Mouse (Mus musculus) MEL (cell line): ENCODE measurements around the gene Mrtfb. TPM values are rescaled to one million over a fixed set of nuclear protein-coding genes. Genes with fewer than 3 reads are reported as not detected.

Experiments used
- DNase-seq: peaks from one replicate; pipeline ENCODE4 v3.0.0; 2011; ENCODE audit warnings: low read depth, low spot score
- H3K27ac ChIP-seq: 2 replicates; pipeline ENCODE4 v1.5.1; 2012; ENCODE audit warnings: low read depth, mild to moderate bottlenecking, control low read depth, low read length, moderate library complexity; ENCODE audit not compliant: control insufficient read depth
- H3K27me3 ChIP-seq, 2 experiments: fragments of 150-350 bp in 1 of 2; sonication (generic) in 1 of 2; 2 replicates each; pipeline ENCODE4 v1.6.1; 2012; ENCODE audit warnings: low read length in 2 of 2, mild to moderate bottlenecking in 2 of 2, improper control_type of control experiment in 1 of 2, moderate library complexity in 1 of 2; ENCODE audit not compliant: insufficient read depth in 2 of 2, control insufficient read depth in 1 of 2
- H3K36me3 ChIP-seq, 2 experiments: 2 replicates each; pipeline ENCODE4 v1.6.1; 2012 to 2014; ENCODE audit warnings: low read length in 2 of 2, improper control_type of control experiment in 1 of 2, inconsistent platforms in 1 of 2, mild to moderate bottlenecking in 1 of 2; ENCODE audit not compliant: insufficient read depth in 2 of 2, control insufficient read depth in 1 of 2
- H3K4me1 ChIP-seq, 2 experiments: fragments of 150-350 bp in 1 of 2; sonication (generic) in 1 of 2; 2 replicates each; pipeline ENCODE4 v1.6.1; 2012; ENCODE audit warnings: low read length in 2 of 2, improper control_type of control experiment in 1 of 2, mild to moderate bottlenecking in 1 of 2; ENCODE audit not compliant: insufficient read depth in 2 of 2, control insufficient read depth in 1 of 2
- H3K4me3 ChIP-seq, 2 experiments: fragments of 150-350 bp in 1 of 2; sonication (generic) in 1 of 2; 2 replicates each; pipeline ENCODE4 v1.5.1; 2012; ENCODE audit warnings: low read depth in 2 of 2, low read length in 2 of 2, mild to moderate bottlenecking in 2 of 2, moderate library complexity in 2 of 2, control low read depth in 1 of 2, improper control_type of control experiment in 1 of 2; ENCODE audit not compliant: control insufficient read depth in 1 of 2, insufficient read depth in 1 of 2
- H3K79me2 ChIP-seq: 2 replicates; pipeline ENCODE4 v1.6.1; 2012; ENCODE audit warnings: mild to moderate bottlenecking, low read length, moderate library complexity; ENCODE audit not compliant: control insufficient read depth, poor library complexity, insufficient read depth
- H3K9ac ChIP-seq: 2 replicates; pipeline ENCODE4 v1.6.1; 2012; ENCODE audit warnings: low read depth, mild to moderate bottlenecking, control low read depth, low read length, moderate library complexity; ENCODE audit not compliant: control insufficient read depth, poor library complexity, severe bottlenecking
- H3K9me3 ChIP-seq: fragments of 150-350 bp; sonication (generic); replicated peaks from 2 replicates; pipeline ENCODE4 v1.6.1; 2012; ENCODE audit warnings: mild to moderate bottlenecking, low read length, improper control_type of control experiment, moderate library complexity; ENCODE audit not compliant: insufficient read depth
- CHD1 ChIP-seq: IDR thresholded peaks from 2 replicates; pipeline ENCODE4 v1.6.1; 2012; ENCODE audit warnings: low read depth, mild to moderate bottlenecking, inconsistent platforms, low read length, improper control_type of control experiment
- CHD2 ChIP-seq: IDR thresholded peaks from 2 replicates; pipeline ENCODE4 v1.6.1; 2011; ENCODE audit warnings: low read length, improper control_type of control experiment
- CTCF ChIP-seq, 3 experiments: IDR thresholded peaks in 2 of 3; conservative IDR thresholded peaks in 1 of 3; 2 replicates each; pipeline ENCODE4 v1.5.1; 2011 to 2012; ENCODE audit warnings: low read length in 3 of 3, low read depth in 2 of 3, mild to moderate bottlenecking in 2 of 3, improper control_type of control experiment in 1 of 3, inconsistent platforms in 1 of 3, mixed read lengths in 1 of 3, moderate library complexity in 1 of 3; ENCODE audit not compliant: control insufficient read depth in 1 of 3, insufficient read depth in 1 of 3, poor library complexity in 1 of 3, severe bottlenecking in 1 of 3
- E2F4 ChIP-seq: IDR thresholded peaks from 2 replicates; pipeline ENCODE4 v1.6.1; 2011; ENCODE audit warnings: low read depth, low read length, improper control_type of control experiment, borderline replicate concordance
- ELF1 ChIP-seq: IDR thresholded peaks from 2 replicates; pipeline ENCODE4 v1.6.1; 2014; ENCODE audit warnings: low read depth, mild to moderate bottlenecking, inconsistent platforms, low read length, improper control_type of control experiment, moderate library complexity
- ETS1 ChIP-seq: IDR thresholded peaks from 2 replicates; pipeline ENCODE4 v1.6.1; 2012; ENCODE audit warnings: low read depth, mild to moderate bottlenecking, inconsistent platforms, low read length, improper control_type of control experiment, moderate library complexity
- GABPA ChIP-seq: IDR thresholded peaks from 2 replicates; pipeline ENCODE4 v1.6.1; 2012; ENCODE audit warnings: low read depth, mild to moderate bottlenecking, inconsistent platforms, low read length, improper control_type of control experiment, moderate library complexity
- HCFC1 ChIP-seq: IDR thresholded peaks from 2 replicates; pipeline ENCODE4 v1.6.1; 2012; ENCODE audit warnings: low read depth, mild to moderate bottlenecking, inconsistent platforms, low read length, improper control_type of control experiment, moderate library complexity
- KAT2A ChIP-seq: conservative IDR thresholded peaks from 2 replicates; pipeline ENCODE4 v1.6.1; 2012; ENCODE audit warnings: low read depth, low read length, improper control_type of control experiment, inconsistent platforms
- MAFK ChIP-seq: IDR thresholded peaks from 2 replicates; pipeline ENCODE4 v1.6.1; 2011; ENCODE audit warnings: low read depth, mild to moderate bottlenecking, low read length, improper control_type of control experiment, borderline replicate concordance
- MAX ChIP-seq: IDR thresholded peaks from 2 replicates; pipeline ENCODE4 v1.6.1; 2011; ENCODE audit warnings: low read length, improper control_type of control experiment
- MEF2A ChIP-seq: IDR thresholded peaks from 2 replicates; pipeline ENCODE4 v1.6.1; 2014; ENCODE audit warnings: low read depth, mild to moderate bottlenecking, inconsistent platforms, low read length, improper control_type of control experiment; ENCODE audit not compliant: poor library complexity, insufficient replicate concordance, severe bottlenecking; ENCODE audit errors: extremely low read depth
- MYB ChIP-seq: IDR thresholded peaks from 2 replicates; pipeline ENCODE4 v1.6.1; 2011; ENCODE audit warnings: mild to moderate bottlenecking, low read depth, low read length, improper control_type of control experiment
- MYC ChIP-seq: IDR thresholded peaks from 2 replicates; pipeline ENCODE4 v1.6.1; 2011; ENCODE audit warnings: low read depth, mild to moderate bottlenecking, low read length, improper control_type of control experiment, moderate library complexity
- POLR2A ChIP-seq, 2 experiments: IDR thresholded peaks; 2 replicates each; pipeline ENCODE4 v1.6.1; 2011 to 2012; ENCODE audit warnings: low read length in 2 of 2, mild to moderate bottlenecking in 2 of 2, control low read depth in 1 of 2, improper control_type of control experiment in 1 of 2, low read depth in 1 of 2, moderate library complexity in 1 of 2; ENCODE audit not compliant: control insufficient read depth in 1 of 2, insufficient read depth in 1 of 2, poor library complexity in 1 of 2
- POLR2AphosphoS2 ChIP-seq: IDR thresholded peaks from 2 replicates; pipeline ENCODE4 v1.6.1; 2011; ENCODE audit warnings: low read length, improper control_type of control experiment
- RAD21 ChIP-seq: IDR thresholded peaks from 2 replicates; pipeline ENCODE4 v1.6.1; 2011; ENCODE audit warnings: mild to moderate bottlenecking, low read depth, low read length, improper control_type of control experiment
- SIN3A ChIP-seq: IDR thresholded peaks from 2 replicates; pipeline ENCODE4 v1.6.1; 2012; ENCODE audit warnings: low read length, improper control_type of control experiment, inconsistent platforms
- SMC3 ChIP-seq: IDR thresholded peaks from 2 replicates; pipeline ENCODE4 v1.6.1; 2011; ENCODE audit warnings: low read depth, low read length, improper control_type of control experiment
- TAL1 ChIP-seq: IDR thresholded peaks from 2 replicates; pipeline ENCODE4 v1.6.1; 2012; ENCODE audit warnings: mild to moderate bottlenecking, inconsistent platforms, low read length, moderate library complexity, mixed read lengths
- TBP ChIP-seq: IDR thresholded peaks from 2 replicates; pipeline ENCODE4 v1.8.0; 2011; ENCODE audit warnings: low read depth, low read length, improper control_type of control experiment
- TCF12 ChIP-seq: IDR thresholded peaks from 2 replicates; pipeline ENCODE4 v1.6.1; 2014; ENCODE audit warnings: low read depth, mild to moderate bottlenecking, inconsistent platforms, low read length, improper control_type of control experiment, moderate library complexity
- UBTF ChIP-seq: IDR thresholded peaks from 2 replicates; pipeline ENCODE4 v1.6.1; 2012; ENCODE audit warnings: low read depth, mild to moderate bottlenecking, inconsistent platforms, low read length, improper control_type of control experiment, moderate library complexity, borderline replicate concordance; ENCODE audit not compliant: insufficient read depth
- USF1 ChIP-seq: IDR thresholded peaks from 2 replicates; pipeline ENCODE4 v1.6.1; 2014; ENCODE audit warnings: low read depth, mild to moderate bottlenecking, inconsistent platforms, low read length, improper control_type of control experiment, moderate library complexity
- ZC3H11A ChIP-seq: IDR thresholded peaks from 2 replicates; pipeline ENCODE4 v1.6.1; 2012; ENCODE audit warnings: low read depth, mild to moderate bottlenecking, inconsistent platforms, low read length, improper control_type of control experiment
- ZKSCAN1 ChIP-seq: IDR thresholded peaks from 2 replicates; pipeline ENCODE4 v1.6.1; 2012; ENCODE audit warnings: low read depth, mild to moderate bottlenecking, inconsistent platforms, low read length, improper control_type of control experiment, moderate library complexity
- ZNF384 ChIP-seq: IDR thresholded peaks from 2 replicates; pipeline ENCODE4 v1.6.1; 2012; ENCODE audit warnings: low read depth, mild to moderate bottlenecking, inconsistent platforms, low read length, improper control_type of control experiment
- polyA plus RNA-seq, 2 experiments: library from polyadenylated mRNA; stranded (reverse) in 1 of 2; unstranded in 1 of 2; fragments of >175 nt in 1 of 2; fragments of >200 nt in 1 of 2; gene quantifications; 2 replicates each; pipeline versions ENCODE4 v1.2.1 to v1.2.4; 2012; ENCODE audit warnings: low replicate concordance in 2 of 2, low read depth in 1 of 2; ENCODE audit not compliant: insufficient read length in 2 of 2, insufficient read depth in 1 of 2, missing spikeins in 1 of 2
- total RNA-seq: library from RNA; depleted of rRNA; stranded (reverse); fragments of 300-350 nt; gene quantifications from 2 replicates; pipeline ENCODE4 v1.2.3, GENCODE M21; 2012

Gene Mrtfb
- total and polyA plus RNA-seq, 3 experiments: 2.7 to 6.6 TPM; not detected in 1

- TF ChIP-seq ETS1: 0 out of 2 replicates have a peak, but pooled peaks have one; percentile 46
- peak; percentile 56; the same call in 1 of the 2 replicates for TF ChIP-seq MYC
- peak; percentile 97 for TF ChIP-seq USF1
- TF ChIP-seq KAT2A: no peak
- no peak for TF ChIP-seq ELF1
- peak in 2 of 3 experiments; percentile 3 to 36; a peak in 2 of 6 replicates for TF ChIP-seq CTCF (IDR thresholded peaks at IDR 0.05 in 2 of 3, conservative IDR thresholded peaks at IDR 0.05 in 1 of 3; ENCODE audit: control insufficient read depth in 1 of 3, insufficient read depth in 1 of 3, low read depth in 2 of 3, low read length in 3 of 3, poor library complexity in 1 of 3, severe bottlenecking in 1 of 3)
- TF ChIP-seq MEF2A: no peak
- peak; percentile 48 for TF ChIP-seq SIN3A
- no peak for TF ChIP-seq UBTF
- no peak for TF ChIP-seq MAFK
- TF ChIP-seq ZNF384: no peak
- TF ChIP-seq RAD21: peak; percentile 6; the same call in 1 of the 2 replicates
- TF ChIP-seq, all 39 proteins: peak for 14
Observed at GRCm38 (mm10) chr16:13437770-13438372, 181.6 kb downstream of the Mrtfb start (continued).

DNA sequence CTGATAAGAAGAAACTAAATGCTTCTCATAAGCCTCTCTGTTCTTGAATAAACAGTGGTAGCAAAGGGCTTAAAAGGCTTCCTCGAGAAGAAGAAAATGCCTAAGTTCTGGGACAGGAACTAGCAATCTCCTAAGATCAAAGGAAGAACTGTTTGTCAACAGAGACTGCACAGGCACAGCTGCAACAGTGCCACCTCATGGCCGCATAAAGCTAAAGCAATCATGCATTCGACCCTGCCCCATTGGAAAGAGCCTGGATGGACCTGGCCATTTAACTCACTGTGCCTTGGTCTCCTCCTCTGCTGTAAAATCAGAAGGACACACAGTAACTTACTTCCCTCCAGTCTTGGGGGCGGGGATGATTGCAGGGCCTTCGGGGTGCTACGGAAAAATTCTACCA, 184.2 kb downstream of the Mrtfb start:
- Histone ChIP-seq H3K36me3 (peaks cover 0 to 9% of the 10 kb centered on the region in 2 experiments; a peak in 2 of 4 replicates), H3K4me3 (no peak overlapping the region), H3K9ac (no peak overlapping the region), H3K9me3 (no peaks in the 10 kb centered on the region), H3K27ac (no peak overlapping the region), H3K27me3 (no peaks in the 10 kb centered on the region), H3K79me2 (no peaks in the 10 kb centered on the region; the same call in 1 of the 2 replicates), H3K4me1 (peaks cover 2 to 21% of the 10 kb centered on the region in 2 experiments; a peak in 3 of 4 replicates)
- TF ChIP-seq SIN3A (peak; percentile 77), E2F4 (no peak), TCF12 (0 out of 2 replicates have a peak, but pooled peaks have one; percentile 24), UBTF (no peak), POLR2A (IDR thresholded peaks at IDR 0.05; ENCODE audit: control insufficient read depth in 1 of 2, insufficient read depth in 1 of 2, low read depth in 1 of 2, low read length in 2 of 2, poor library complexity in 1 of 2) (no peak), TBP (no peak), CTCF (IDR thresholded peaks at IDR 0.05 in 2 of 3, conservative IDR thresholded peaks at IDR 0.05 in 1 of 3; ENCODE audit: control insufficient read depth in 1 of 3, insufficient read depth in 1 of 3, low read depth in 2 of 3, low read length in 3 of 3, poor library complexity in 1 of 3, severe bottlenecking in 1 of 3) (peak; percentile 85 to 95 (median 91)), MAFK (no peak), HCFC1 (no peak), SMC3 (peak; percentile 95), TAL1 (no peak), RAD21 (peak; percentile 91), MYB (no peak), POLR2AphosphoS2 (no peak), CHD1 (no peak), GABPA (no peak), CHD2 (no peak), ZKSCAN1 (no peak), ZC3H11A (peak; percentile 84), MEF2A (no peak), KAT2A (no peak), MAX (0 out of 2 replicates have a peak, but pooled peaks have one; percentile 34), USF1 (0 out of 2 replicates have a peak, but pooled peaks have one; percentile 27)
- DNase-seq: peak; percentile 83
